Mouse (Mus musculus): ENCODE measurements around the gene Clhc1. TPM values are rescaled to one million over a fixed set of nuclear protein-coding genes. Genes with fewer than 3 reads are reported as not detected.

Clhc1 gene
- 0.47 TPM for polyA plus RNA-seq (2014; fragmentation: Illumina TruSeq; extraction: RNeasy Lipid Tissue Mini Kit (QIAGEN cat#74804); ENCODE audit: low read depth, low replicate concordance)

DNA sequence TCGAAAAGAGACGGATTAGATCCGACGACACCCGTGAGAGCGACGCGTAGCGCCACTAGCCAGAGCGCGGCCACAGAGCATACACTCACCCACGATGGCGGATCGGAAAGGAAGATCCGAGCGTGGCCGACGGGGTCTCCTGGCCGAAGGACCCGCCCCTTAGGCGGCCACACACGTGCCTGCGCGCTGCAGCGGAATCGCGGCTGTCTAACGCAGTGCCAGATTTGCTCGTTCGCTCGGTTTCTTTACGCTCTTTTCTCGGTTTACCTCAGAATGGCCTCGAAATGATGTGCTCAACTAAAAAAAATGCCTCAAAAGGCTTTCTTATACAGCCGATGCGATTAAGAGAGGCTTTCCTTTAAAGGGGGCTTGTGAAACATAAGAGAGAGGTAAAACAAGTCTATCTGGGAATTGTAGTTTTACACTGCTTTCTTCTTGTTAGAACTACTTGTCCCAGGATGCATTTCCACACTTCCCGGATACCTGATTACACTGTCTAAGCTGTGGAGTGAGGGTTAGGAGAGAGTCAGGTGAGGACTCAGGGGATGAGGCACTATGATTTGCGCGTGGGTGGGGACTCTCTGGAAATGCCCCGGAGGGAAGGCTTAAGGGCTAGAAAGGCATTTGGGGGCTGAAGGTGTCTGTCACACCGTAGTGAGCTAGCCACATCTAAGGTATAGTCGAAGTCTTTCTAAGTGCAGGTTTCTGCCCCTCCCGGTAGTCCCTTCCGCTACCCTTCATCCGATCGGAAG lies at the start of gene Clhc1, which contains the start of gene Rps27a:
Clhc1 (plus strand) TSS at position 199 of the 752 bp plus-strand sequence.
Rps27a (minus strand) TSS at position 358 of the 752 bp plus-strand sequence.

DNA sequence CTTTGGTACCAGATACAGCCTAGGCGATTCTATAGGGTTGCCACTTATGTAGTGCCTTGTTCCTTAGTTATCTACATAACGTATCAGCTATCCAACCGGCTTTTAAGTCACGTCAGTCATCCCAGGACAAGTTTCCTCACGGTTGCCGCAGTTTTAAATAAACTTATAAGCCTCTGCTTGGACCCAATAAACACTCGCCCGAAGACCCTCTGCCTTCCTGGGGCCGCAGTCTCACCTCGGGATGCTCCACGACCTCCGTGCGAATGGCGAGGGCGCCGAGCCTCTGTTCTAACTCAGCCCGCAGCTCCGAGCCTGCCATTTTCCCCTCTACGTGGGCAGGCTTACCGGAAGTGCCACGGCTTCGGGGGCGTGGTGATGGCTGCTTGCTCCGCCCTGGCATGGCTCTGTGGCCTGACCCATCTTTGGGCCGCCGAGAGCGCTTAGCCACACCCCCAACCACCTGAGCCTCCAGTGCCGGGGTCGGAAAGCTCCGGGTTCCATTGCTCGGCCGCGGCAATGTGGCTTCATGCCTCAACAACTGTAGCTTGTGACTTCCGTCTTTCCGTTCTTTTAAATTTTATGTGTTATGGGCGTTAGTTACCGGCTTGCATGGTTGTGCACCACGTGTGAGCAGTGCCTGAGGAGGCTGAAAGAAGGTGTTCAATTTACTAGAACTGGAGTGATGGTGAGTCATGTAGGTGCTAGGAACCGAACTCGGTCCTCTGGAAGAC lies 32.9 kb upstream of the Clhc1 start, which contains the start of gene Prorsd1:
Prorsd1 (minus strand) TSS at position 352 of the 731 bp plus-strand sequence.

DNA sequence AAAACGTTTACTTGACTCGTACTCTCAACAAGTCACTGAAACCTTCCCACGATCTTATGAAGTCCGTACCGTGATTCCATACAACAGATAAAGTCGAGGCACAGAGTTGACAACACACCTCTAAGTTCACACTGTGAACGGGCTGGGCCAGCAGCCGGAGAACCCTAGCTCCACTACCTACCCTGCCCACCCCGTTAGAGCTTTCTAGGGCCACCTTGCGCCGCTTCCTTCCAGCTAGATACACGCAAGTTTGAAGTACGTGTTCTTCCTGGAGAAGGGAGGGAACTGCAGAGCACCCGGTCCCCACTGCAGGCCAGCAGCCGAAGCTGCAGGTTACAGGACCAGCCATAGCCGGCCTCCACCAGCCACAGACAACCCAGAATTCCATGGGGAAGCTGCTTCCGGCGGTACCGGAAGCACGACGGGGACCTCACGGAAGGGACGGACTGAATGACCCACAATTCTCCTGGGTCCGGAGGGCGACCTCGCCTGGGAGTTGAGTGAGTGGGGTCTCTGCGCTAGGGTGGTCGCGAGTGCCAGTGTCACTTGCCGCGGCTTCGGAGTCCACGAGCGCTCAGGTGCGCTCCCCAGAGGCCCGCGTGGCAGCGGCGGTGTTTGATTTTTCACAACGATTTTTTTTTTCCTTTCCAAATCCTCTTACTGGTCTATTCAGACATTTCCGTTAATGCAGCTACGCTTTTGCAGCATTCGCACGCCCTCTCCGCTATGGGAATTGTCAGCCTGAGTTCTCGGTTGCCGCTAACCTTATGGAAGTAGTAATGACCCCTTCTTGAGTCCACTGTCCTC lies 21.6 kb upstream of the Clhc1 start, which contains the start of gene Mtif2:
Mtif2 (plus strand) TSS at position 421 of the 807 bp plus-strand sequence.

Other genes with a start within 250 kb of the Clhc1 start
- 51.8 TPM for gene Ccdc88a, start 174.3 kb upstream of the Clhc1 start, polyA plus RNA-seq (2014; fragmentation: Illumina TruSeq; extraction: RNeasy Lipid Tissue Mini Kit (QIAGEN cat#74804); ENCODE audit: low read depth, low replicate concordance)
- 76.9 TPM for gene Prorsd1, start 32.9 kb upstream of the Clhc1 start, polyA plus RNA-seq (2014; fragmentation: Illumina TruSeq; extraction: RNeasy Lipid Tissue Mini Kit (QIAGEN cat#74804); ENCODE audit: low read depth, low replicate concordance)
- 76.3 TPM for gene Mtif2, start 21.5 kb upstream of the Clhc1 start, polyA plus RNA-seq (2014; fragmentation: Illumina TruSeq; extraction: RNeasy Lipid Tissue Mini Kit (QIAGEN cat#74804); ENCODE audit: low read depth, low replicate concordance)
- 1,115 TPM for gene Rps27a, start 159 bp downstream of the Clhc1 start, polyA plus RNA-seq (2014; fragmentation: Illumina TruSeq; extraction: RNeasy Lipid Tissue Mini Kit (QIAGEN cat#74804); ENCODE audit: low read depth, low replicate concordance)
- 1,643 TPM for gene Rtn4, start 145.0 kb downstream of the Clhc1 start, polyA plus RNA-seq (2014; fragmentation: Illumina TruSeq; extraction: RNeasy Lipid Tissue Mini Kit (QIAGEN cat#74804); ENCODE audit: low read depth, low replicate concordance)

Data from adrenal gland, adult 10 weeks (tissue).